Mouse (Mus musculus): ENCODE data around the gene Wnt5b. TPM values are rescaled to one million over a fixed set of nuclear protein-coding genes. Genes with fewer than 3 reads are reported as not detected.
A peak's percentile ranks its signal among the peaks of the same experiment; 100 is the strongest.
"Not testable (repeated sequence)": the region's sequence is repeated elsewhere in the genome, so short reads cannot be mapped to it uniquely, and the experiment has no call there.

The Wnt5b gene
- total RNA-seq, 1 experiment = 3.5 TPM

DNA sequence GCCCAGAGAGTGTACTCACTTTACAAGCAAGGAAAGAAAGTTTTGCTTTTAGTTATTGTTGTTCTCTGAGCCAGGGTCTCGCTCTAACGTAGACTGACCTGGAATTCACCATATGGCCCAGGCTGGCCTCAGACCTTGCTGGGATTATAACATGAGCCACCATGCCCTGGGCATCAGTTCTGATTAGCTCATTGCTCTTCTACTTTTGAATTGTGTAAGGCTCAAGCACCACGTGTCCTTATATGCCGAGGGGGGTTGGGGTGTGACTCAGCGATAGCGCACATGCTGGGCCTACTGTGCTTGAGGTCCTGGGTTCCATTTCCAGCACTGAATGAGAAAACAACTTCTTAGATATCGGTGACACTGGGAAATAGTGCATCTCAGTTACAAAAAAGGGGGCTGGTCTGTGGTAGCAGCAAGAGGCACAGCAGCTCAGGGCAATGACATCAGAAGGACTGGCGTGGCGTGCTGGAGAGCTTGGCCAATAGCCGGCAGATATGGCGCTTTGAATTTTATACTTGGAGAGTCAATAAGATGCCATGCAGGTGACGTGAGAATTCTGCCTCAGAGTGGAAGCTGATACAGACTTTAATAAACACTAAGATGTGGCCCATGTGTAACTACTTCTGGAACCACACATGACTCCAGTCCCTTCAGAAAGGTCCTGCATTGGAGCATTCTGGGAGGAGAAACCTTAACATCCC, 57.6 kb downstream of the Wnt5b start:
- Histone ChIP-seq H3K9me3 (ENCODE audit: control insufficient read depth, insufficient read depth, low read depth, low read length) (no peaks in the 10 kb centered on the region), H3K9ac (ENCODE audit: insufficient read depth, low read depth, low read length, poor library complexity, severe bottlenecking) (no peak overlapping the region), H3K4me1 (ENCODE audit: control insufficient read depth in 2 of 2, insufficient read depth in 2 of 2, low read length in 2 of 2, poor library complexity in 1 of 2) (peaks cover 2 to 4% of the 10 kb centered on the region in 2 experiments; a peak in 2 of 4 replicates), H3K27ac (ENCODE audit: insufficient read depth, low read depth, low read length, poor library complexity, severe bottlenecking) (no peak overlapping the region), H3K36me3 (ENCODE audit: control insufficient read depth, insufficient read depth, low read length, poor library complexity, severe bottlenecking) (peaks cover 2% of the 10 kb centered on the region; the same call in 1 of the 2 replicates), H3K4me3 (ENCODE audit: insufficient read depth in 1 of 2, low read depth in 1 of 2, low read length in 2 of 2, poor library complexity in 1 of 2, severe bottlenecking in 1 of 2) (no peak overlapping the region)
- in situ Hi-C loops (cut with MboI; ENCODE audit: low sequenced_read_pairs in 2 of 2, unreplicated experiment in 2 of 2) = loop anchor here (10.0 to 25.0 kb wide), 3 partner anchors 426 to 708 kb away; partner anchors contain the start of gene Rad52 (in 2 of the 2)
- no peak for TF ChIP-seq ZC3H11A (IDR thresholded peaks at IDR 0.05; ENCODE audit: borderline replicate concordance, low read depth, low read length)
- TF ChIP-seq MAFK (IDR thresholded peaks at IDR 0.05; ENCODE audit: insufficient read depth, low read depth, low read length) = no peak
- TF ChIP-seq ZNF384 (IDR thresholded peaks at IDR 0.05; ENCODE audit: low read depth, low read length) = no peak
- no peak for DNase-seq (ENCODE audit: low read depth, low spot score)

DNA sequence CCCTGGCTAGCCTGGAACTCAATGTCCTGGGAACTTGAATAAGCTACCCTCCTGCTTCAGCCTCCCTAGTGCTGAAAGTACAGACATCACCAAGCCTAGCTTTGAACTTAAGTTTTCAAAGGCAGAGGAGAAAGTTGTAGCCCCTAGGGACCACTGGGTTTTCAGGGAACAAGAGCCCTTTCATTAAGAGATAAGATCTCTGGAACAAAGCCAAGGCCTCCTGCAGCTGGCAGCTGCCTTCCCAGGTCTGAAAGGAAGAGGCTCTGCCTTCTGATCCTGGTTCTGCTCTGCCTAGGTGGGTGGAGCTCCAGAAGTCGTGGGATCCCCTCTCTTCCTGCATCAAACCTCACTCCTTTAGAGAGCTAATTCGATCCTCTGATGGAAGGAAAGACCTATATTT, 58.7 kb downstream of the Wnt5b start:
- no peak for DNase-seq (ENCODE audit: low read depth, low spot score)
- Histone ChIP-seq H3K27ac (ENCODE audit: insufficient read depth, low read depth, low read length, poor library complexity, severe bottlenecking) (no peak overlapping the region), H3K4me3 (ENCODE audit: insufficient read depth in 1 of 2, low read depth in 1 of 2, low read length in 2 of 2, poor library complexity in 1 of 2, severe bottlenecking in 1 of 2) (no peak overlapping the region), H3K9me3 (ENCODE audit: control insufficient read depth, insufficient read depth, low read depth, low read length) (no peaks in the 10 kb centered on the region), H3K4me1 (ENCODE audit: control insufficient read depth in 2 of 2, insufficient read depth in 2 of 2, low read length in 2 of 2, poor library complexity in 1 of 2) (peaks cover 2 to 4% of the 10 kb centered on the region in 2 experiments; a peak in 2 of 4 replicates), H3K9ac (ENCODE audit: insufficient read depth, low read depth, low read length, poor library complexity, severe bottlenecking) (no peak overlapping the region), H3K36me3 (ENCODE audit: control insufficient read depth, insufficient read depth, low read length, poor library complexity, severe bottlenecking) (peaks cover 11% of the 10 kb centered on the region)
- in situ Hi-C loops (cut with MboI; ENCODE audit: low sequenced_read_pairs in 2 of 2, unreplicated experiment in 2 of 2) = loop anchor here (10.0 to 25.0 kb wide), 3 partner anchors 427 to 709 kb away; partner anchors contain the start of gene Rad52 (in 2 of the 2)
- TF ChIP-seq ZC3H11A (IDR thresholded peaks at IDR 0.05; ENCODE audit: borderline replicate concordance, low read depth, low read length) (no peak), MAFK (IDR thresholded peaks at IDR 0.05; ENCODE audit: insufficient read depth, low read depth, low read length) (no peak), HCFC1 (IDR thresholded peaks at IDR 0.05; ENCODE audit: borderline replicate concordance, insufficient read depth, low read length) (no peak), CHD2 (IDR thresholded peaks at IDR 0.05; ENCODE audit: low read depth, low read length) (no peak), ZNF384 (IDR thresholded peaks at IDR 0.05; ENCODE audit: low read depth, low read length) (no peak)

- Histone ChIP-seq H3K4me3 (ENCODE audit: insufficient read depth in 1 of 2, low read depth in 1 of 2, low read length in 2 of 2, poor library complexity in 1 of 2, severe bottlenecking in 1 of 2) (peak overlapping the region in 1 of 2 experiments; percentile 45; a peak in 2 of 4 replicates), H3K4me1 (ENCODE audit: control insufficient read depth in 2 of 2, insufficient read depth in 2 of 2, low read length in 2 of 2, poor library complexity in 1 of 2) (peaks cover 4 to 5% of the 10 kb centered on the region in 2 experiments; a peak in 2 of 4 replicates), H3K36me3 (ENCODE audit: control insufficient read depth, insufficient read depth, low read length, poor library complexity, severe bottlenecking) (peaks cover 13% of the 10 kb centered on the region), H3K9me3 (ENCODE audit: control insufficient read depth, insufficient read depth, low read depth, low read length) (no peaks in the 10 kb centered on the region), H3K27ac (ENCODE audit: insufficient read depth, low read depth, low read length, poor library complexity, severe bottlenecking) (no peak overlapping the region), H3K9ac (ENCODE audit: insufficient read depth, low read depth, low read length, poor library complexity, severe bottlenecking) (no peak overlapping the region)
- no peak for DNase-seq (ENCODE audit: low read depth, low spot score)
- TF ChIP-seq ZNF384 (IDR thresholded peaks at IDR 0.05; ENCODE audit: low read depth, low read length) (no peak; the same call in 1 of the 2 replicates), HCFC1 (IDR thresholded peaks at IDR 0.05; ENCODE audit: borderline replicate concordance, insufficient read depth, low read length) (no peak), MAFK (IDR thresholded peaks at IDR 0.05; ENCODE audit: insufficient read depth, low read depth, low read length) (no peak), CHD2 (IDR thresholded peaks at IDR 0.05; ENCODE audit: low read depth, low read length) (no peak), ZC3H11A (IDR thresholded peaks at IDR 0.05; ENCODE audit: borderline replicate concordance, low read depth, low read length) (no peak)
- in situ Hi-C loops (cut with MboI; ENCODE audit: low sequenced_read_pairs in 2 of 2, unreplicated experiment in 2 of 2) = loop anchor here (10.0 to 25.0 kb wide), 3 partner anchors 429 to 712 kb away; partner anchors contain the start of gene Rad52 (in 2 of the 2)
These were observed 61.1 kb downstream of the Wnt5b start for GRCm38 (mm10) chr6:119482958-119483600.

DNA sequence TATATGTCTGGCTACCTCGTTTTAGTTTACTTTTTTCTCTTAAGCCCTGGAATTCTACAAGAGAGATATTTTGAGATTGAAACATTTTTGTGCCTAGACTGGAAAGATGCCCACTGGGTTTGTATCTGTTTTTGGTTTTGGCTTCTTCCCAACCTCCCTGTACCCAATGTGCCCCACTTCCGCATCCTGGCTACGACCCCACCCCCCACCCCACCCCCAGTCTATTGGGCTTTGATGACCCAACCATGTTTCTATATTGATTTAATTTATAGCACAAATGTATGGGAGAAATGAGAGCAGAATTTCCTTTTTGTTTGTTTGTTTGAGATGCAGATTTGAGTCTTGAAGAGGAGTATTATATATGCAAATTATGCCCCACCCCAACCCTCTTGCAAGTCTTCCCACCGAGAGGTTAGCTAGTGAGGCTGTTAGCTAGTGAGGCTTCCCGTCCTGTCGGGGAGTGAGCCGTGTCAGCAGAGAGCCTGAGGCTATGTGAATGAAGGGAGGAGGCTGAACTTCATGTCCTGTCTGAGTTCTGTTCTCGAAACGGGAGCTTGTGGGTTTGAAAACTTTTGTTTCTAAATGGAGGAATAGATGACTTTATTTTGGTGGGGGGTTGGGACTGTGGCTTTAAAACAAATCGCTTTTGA, 62.3 kb downstream of the Wnt5b start:
- Histone ChIP-seq H3K4me3 (ENCODE audit: insufficient read depth in 1 of 2, low read depth in 1 of 2, low read length in 2 of 2, poor library complexity in 1 of 2, severe bottlenecking in 1 of 2) (peak overlapping the region; percentile 1 to 35; a peak in 2 of 4 replicates), H3K36me3 (ENCODE audit: control insufficient read depth, insufficient read depth, low read length, poor library complexity, severe bottlenecking) (peaks cover 13% of the 10 kb centered on the region)
- not testable (repeated sequence) for H3K9ac ChIP-seq (ENCODE audit: insufficient read depth, low read depth, low read length, poor library complexity, severe bottlenecking); H3K4me1 ChIP-seq (ENCODE audit: control insufficient read depth in 2 of 2, insufficient read depth in 2 of 2, low read length in 2 of 2, poor library complexity in 1 of 2); DNase-seq (ENCODE audit: low read depth, low spot score); H3K9me3 ChIP-seq (ENCODE audit: control insufficient read depth, insufficient read depth, low read depth, low read length); H3K27ac ChIP-seq (ENCODE audit: insufficient read depth, low read depth, low read length, poor library complexity, severe bottlenecking)
- in situ Hi-C loops (cut with MboI; ENCODE audit: low sequenced_read_pairs in 2 of 2, unreplicated experiment in 2 of 2) = loop anchor here (10.0 to 25.0 kb wide), 3 partner anchors 430 to 713 kb away; partner anchors contain the start of gene Rad52 (in 2 of the 2)
